Mouse (Mus musculus) liver, embryonic 14.5 days (tissue): ENCODE measurements around the gene Ehbp1.

ENCODE experiments used
- CTCF ChIP-seq: IDR thresholded peaks from 2 replicates; pipeline ENCODE4 v1.5.1; 2016; ENCODE audit warnings: antibody characterized with exemption, low read depth, control low read depth
- EP300 ChIP-seq: IDR thresholded peaks from 2 replicates; pipeline ENCODE4 v1.6.1; 2016; ENCODE audit warnings: antibody characterized with exemption, low read depth

GRCm38 (mm10) chr11:22267014-22267413 lies 75.1 kb downstream of the Ehbp1 start:
- TF ChIP-seq EP300 (no peak), CTCF (no peak)
